Mouse (Mus musculus): ENCODE results near the gene Faf1. TPM values are rescaled to one million over a fixed set of nuclear protein-coding genes. Genes with fewer than 3 reads are reported as not detected.

Faf1 gene
- total and polyA plus RNA-seq, 3 experiments, result 34.9 to 52.8 (median 38.2) TPM

DNA sequence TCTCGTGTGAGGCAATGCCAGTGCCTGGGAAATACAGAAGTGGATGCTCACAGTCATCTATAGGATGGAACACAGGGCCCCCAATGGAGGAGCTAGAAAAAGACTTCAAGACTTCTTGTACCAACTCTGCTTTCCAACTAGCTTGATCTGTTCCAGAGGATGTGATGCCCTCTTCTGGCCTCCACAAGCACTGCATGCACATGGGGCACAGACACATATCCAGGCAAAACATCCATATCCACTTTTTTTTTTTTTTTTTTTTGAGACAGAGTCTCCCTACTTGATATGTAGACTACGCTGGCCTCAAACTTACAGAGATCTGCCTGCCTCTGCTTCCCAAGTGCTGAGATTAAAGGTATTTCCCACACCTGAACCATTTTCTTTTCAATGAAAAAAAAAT is 41.4 kb upstream of the Faf1 start:
- H3K9me3 ChIP-seq (replicated peaks; ENCODE audit: low read length), result no peaks in the 10 kb centered on the region
- no peak overlapping the region for H3K9ac ChIP-seq (ENCODE audit: insufficient read depth, low read depth)
- peak; percentile 46 for DNase-seq (ENCODE audit: extremely low read depth)
- H3K36me3 ChIP-seq (replicated peaks in 1 of 2; ENCODE audit: control insufficient read depth in 1 of 2, insufficient read depth in 1 of 2, low read length in 1 of 2), result no peaks in the 10 kb centered on the region
- in situ Hi-C loops (cut with MboI; ENCODE audit: low pct_ligation_motif_present, low pct_unique_long_range_greater_than_20kb, low sequenced_read_pairs) (no loop called here), dilution Hi-C loops (cut with MboI; ENCODE audit: extremely low pct_ligation_motif_present, extremely low pct_unique_long_range_greater_than_20kb, low sequenced_read_pairs) (no loop called here)
- H3K4me2 ChIP-seq (ENCODE audit: insufficient read depth, low read depth, poor library complexity, severe bottlenecking), result no peak overlapping the region
- H3K4me3 ChIP-seq (replicated peaks in 1 of 3; ENCODE audit: low read depth in 2 of 3, low read length in 2 of 3, poor library complexity in 1 of 3), result no peak overlapping the region
- H3K27ac ChIP-seq (ENCODE audit: insufficient read depth, low read depth), result no peak overlapping the region
- no peak for TF ChIP-seq POLR2A (IDR thresholded peaks at IDR 0.05; ENCODE audit: low read depth, low read length)
- TF ChIP-seq JUN (IDR thresholded peaks at IDR 0.05; ENCODE audit: insufficient read depth, low read depth, low read length), result no peak
- TF ChIP-seq RAD21 (IDR thresholded peaks at IDR 0.05; ENCODE audit: low read depth, low read length), result peak; percentile 40
- no peak for TF ChIP-seq EP300 (IDR thresholded peaks at IDR 0.05; ENCODE audit: low read length)
- peak; percentile 16 to 65; a peak in 2 of 4 replicates for TF ChIP-seq CTCF (conservative IDR thresholded peaks at IDR 0.05 in 1 of 2, IDR thresholded peaks at IDR 0.05 in 1 of 2; ENCODE audit: low read depth in 2 of 2, low read length in 2 of 2)
- TF ChIP-seq MAZ (IDR thresholded peaks at IDR 0.05; ENCODE audit: low read depth, low read length), result no peak
- TF ChIP-seq ZMIZ1 (IDR thresholded peaks at IDR 0.05; ENCODE audit: low read depth, low read length), result no peak
- TF ChIP-seq GABPA (IDR thresholded peaks at IDR 0.05; ENCODE audit: insufficient replicate concordance, low read depth, low read length), result no peak
- TF ChIP-seq ZNF384 (IDR thresholded peaks at IDR 0.05; ENCODE audit: low read depth, low read length), result peak; percentile 37; the same call in 1 of the 2 replicates
- no peak for TF ChIP-seq HCFC1 (IDR thresholded peaks at IDR 0.05; ENCODE audit: low read depth, low read length)
- peak; percentile 53 for TF ChIP-seq SMC3 (IDR thresholded peaks at IDR 0.05; ENCODE audit: low read depth, low read length)
- no peak for TF ChIP-seq KAT2A (IDR thresholded peaks at IDR 0.05; ENCODE audit: insufficient replicate concordance, low read length)
- H3K27me3 ChIP-seq (replicated peaks), result no peaks in the 10 kb centered on the region
- no peaks in the 10 kb centered on the region for H3K79me2 ChIP-seq (replicated peaks; ENCODE audit: control insufficient read depth, extremely low read depth, insufficient read depth, poor library complexity, severe bottlenecking)
- H3K4me1 ChIP-seq (ENCODE audit: control insufficient read depth in 1 of 2, insufficient read depth in 2 of 2), result no peaks in the 10 kb centered on the region

GRCm38 (mm10) chr4:109639356-109639755 is 37.0 kb upstream of the Faf1 start:
- H3K4me3 ChIP-seq (replicated peaks in 1 of 3; ENCODE audit: low read depth in 2 of 3, low read length in 2 of 3, poor library complexity in 1 of 3), result no peak overlapping the region
- no peaks in the 10 kb centered on the region for H3K79me2 ChIP-seq (replicated peaks; ENCODE audit: control insufficient read depth, extremely low read depth, insufficient read depth, poor library complexity, severe bottlenecking)
- in situ Hi-C loops (cut with MboI; ENCODE audit: low pct_ligation_motif_present, low pct_unique_long_range_greater_than_20kb, low sequenced_read_pairs), result no loop called here
- H3K4me2 ChIP-seq (ENCODE audit: insufficient read depth, low read depth, poor library complexity, severe bottlenecking), result no peak overlapping the region
- no peak for DNase-seq (ENCODE audit: extremely low read depth)
- H3K36me3 ChIP-seq (replicated peaks in 1 of 2; ENCODE audit: control insufficient read depth in 1 of 2, insufficient read depth in 1 of 2, low read length in 1 of 2), result no peaks in the 10 kb centered on the region
- no peaks in the 10 kb centered on the region for H3K27me3 ChIP-seq (replicated peaks)
- no peak for TF ChIP-seq ELF1 (IDR thresholded peaks at IDR 0.05; ENCODE audit: low read depth, low read length)
- no peak for TF ChIP-seq SIN3A (IDR thresholded peaks at IDR 0.05; ENCODE audit: low read length)
- no peak for TF ChIP-seq NRF1 (IDR thresholded peaks at IDR 0.05; ENCODE audit: low read depth, low read length)
- TF ChIP-seq CHD2 (IDR thresholded peaks at IDR 0.05; ENCODE audit: low read length), result no peak
- TF ChIP-seq HCFC1 (IDR thresholded peaks at IDR 0.05; ENCODE audit: low read depth, low read length), result no peak
- TF ChIP-seq ZMIZ1 (IDR thresholded peaks at IDR 0.05; ENCODE audit: low read depth, low read length), result no peak
- no peak for TF ChIP-seq ZC3H11A (IDR thresholded peaks at IDR 0.05; ENCODE audit: low read depth, low read length)
- TF ChIP-seq CHD1 (IDR thresholded peaks at IDR 0.05; ENCODE audit: low read depth, low read length), result no peak
- TF ChIP-seq TCF12 (IDR thresholded peaks at IDR 0.05; ENCODE audit: low read depth, low read length), result no peak
- TF ChIP-seq BHLHE40 (IDR thresholded peaks at IDR 0.05; ENCODE audit: low read depth, low read length), result no peak
- TF ChIP-seq MAZ (IDR thresholded peaks at IDR 0.05; ENCODE audit: low read depth, low read length), result no peak
- TF ChIP-seq KAT2A (IDR thresholded peaks at IDR 0.05; ENCODE audit: insufficient replicate concordance, low read length), result no peak
- no peak for TF ChIP-seq MAFK (IDR thresholded peaks at IDR 0.05; ENCODE audit: insufficient replicate concordance, low read length)
- TF ChIP-seq USF2 (conservative IDR thresholded peaks at IDR 0.05; ENCODE audit: low read depth, low read length), result no peak
- no peak for TF ChIP-seq RCOR1 (conservative IDR thresholded peaks at IDR 0.05; ENCODE audit: low read depth, low read length)
- TF ChIP-seq POLR2A (IDR thresholded peaks at IDR 0.05; ENCODE audit: low read depth, low read length), result no peak
- TF ChIP-seq IRF4 (IDR thresholded peaks at IDR 0.05; ENCODE audit: low read depth, low read length), result no peak
- dilution Hi-C loops (cut with MboI; ENCODE audit: extremely low pct_ligation_motif_present, extremely low pct_unique_long_range_greater_than_20kb, low sequenced_read_pairs), result no loop called here
- no peaks in the 10 kb centered on the region for H3K4me1 ChIP-seq (ENCODE audit: control insufficient read depth in 1 of 2, insufficient read depth in 2 of 2)
- no peak overlapping the region for H3K27ac ChIP-seq (ENCODE audit: insufficient read depth, low read depth)
- H3K9me3 ChIP-seq (replicated peaks; ENCODE audit: low read length), result no peaks in the 10 kb centered on the region
- H3K9ac ChIP-seq (ENCODE audit: insufficient read depth, low read depth), result no peak overlapping the region
